Mouse (Mus musculus): ENCODE results near the gene Aadac.

Aadac gene

DNA sequence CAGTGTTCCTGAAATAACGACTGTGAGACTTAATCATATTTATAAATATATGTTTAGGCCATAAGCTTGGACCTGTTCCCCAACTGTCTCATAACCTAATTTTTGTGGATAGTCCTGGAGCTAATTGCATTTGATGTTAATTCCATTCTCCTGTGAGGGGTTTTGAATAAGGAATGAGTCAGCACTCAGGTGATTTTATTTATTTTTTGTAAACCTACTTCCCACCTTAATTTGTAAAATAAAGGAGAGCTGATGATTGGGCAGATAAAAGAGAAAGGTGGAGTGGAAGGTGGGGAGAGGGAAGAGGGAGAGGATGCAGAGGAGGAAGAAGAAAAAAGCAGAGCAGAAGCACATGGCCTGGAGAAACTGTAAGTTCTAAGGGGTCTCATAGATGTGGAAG is at the start of gene Aadac:
TSS of gene Aadac (plus strand) at position 301 of the 400 bp plus-strand sequence.
- DNase-seq (ENCODE audit: inconsistent ontology term), result no peak

DNA sequence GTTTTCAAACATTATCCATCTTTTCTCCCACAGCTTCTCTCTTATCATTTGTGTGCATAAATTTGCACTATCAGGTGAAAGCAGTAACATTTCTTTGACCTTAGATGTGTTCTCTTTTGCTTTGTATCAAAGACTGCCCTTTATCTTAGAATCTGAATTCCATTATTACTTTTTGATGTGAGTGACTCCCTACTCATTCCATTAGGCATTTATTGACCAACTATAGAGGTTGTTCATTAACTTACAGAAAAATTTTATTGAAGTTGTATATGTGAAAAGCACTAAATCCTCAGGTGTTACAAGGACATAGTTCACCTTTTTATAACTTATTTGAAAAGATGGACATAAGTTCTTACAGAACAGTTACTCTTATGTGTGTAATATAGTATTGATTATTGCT is 21.9 kb upstream of the Aadac start:
- no peak for DNase-seq (ENCODE audit: inconsistent ontology term)

DNA sequence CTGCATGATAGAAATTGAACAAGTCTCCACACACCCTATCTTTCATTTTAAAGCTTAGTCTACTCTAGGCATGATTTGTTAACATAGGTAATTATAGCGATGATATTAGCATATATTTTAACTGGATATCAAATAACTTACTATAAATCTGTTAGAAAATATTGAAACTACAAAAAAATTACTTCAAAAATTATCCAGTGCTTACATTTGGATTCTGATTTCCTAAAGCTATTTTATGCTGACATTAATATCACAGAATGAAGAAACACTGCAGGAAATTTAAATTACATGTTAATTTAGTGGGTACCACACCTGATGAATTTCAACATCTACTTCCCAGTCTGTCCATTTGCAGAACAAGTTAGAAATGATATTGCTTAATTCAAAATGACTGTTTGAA is 19.1 kb upstream of the Aadac start, which contains the start of gene Aadacl2:
TSS of gene Aadacl2 (plus strand) at position 301 of the 400 bp plus-strand sequence.
- no peak for DNase-seq (ENCODE audit: inconsistent ontology term)

DNA sequence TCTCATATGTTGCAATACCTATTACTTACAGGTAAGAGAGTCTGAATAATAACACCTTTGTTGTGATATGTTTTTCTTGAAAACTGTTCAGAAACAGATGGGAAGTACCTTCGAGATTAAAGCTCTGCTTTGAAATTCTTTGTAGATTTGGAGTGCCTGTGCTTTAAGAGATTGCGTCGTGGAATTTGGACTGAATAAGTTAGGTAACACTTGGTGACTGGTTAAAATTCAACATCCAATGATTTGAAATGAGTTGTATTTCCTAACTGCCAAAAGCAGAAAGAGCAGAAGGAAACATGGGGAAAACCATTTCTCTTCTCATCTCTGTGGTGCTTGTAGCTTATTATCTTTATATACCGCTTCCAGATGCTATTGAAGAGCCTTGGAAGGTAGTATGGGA is 6.0 kb downstream of the Aadac start:
- no peak for DNase-seq (ENCODE audit: inconsistent ontology term)

DNA sequence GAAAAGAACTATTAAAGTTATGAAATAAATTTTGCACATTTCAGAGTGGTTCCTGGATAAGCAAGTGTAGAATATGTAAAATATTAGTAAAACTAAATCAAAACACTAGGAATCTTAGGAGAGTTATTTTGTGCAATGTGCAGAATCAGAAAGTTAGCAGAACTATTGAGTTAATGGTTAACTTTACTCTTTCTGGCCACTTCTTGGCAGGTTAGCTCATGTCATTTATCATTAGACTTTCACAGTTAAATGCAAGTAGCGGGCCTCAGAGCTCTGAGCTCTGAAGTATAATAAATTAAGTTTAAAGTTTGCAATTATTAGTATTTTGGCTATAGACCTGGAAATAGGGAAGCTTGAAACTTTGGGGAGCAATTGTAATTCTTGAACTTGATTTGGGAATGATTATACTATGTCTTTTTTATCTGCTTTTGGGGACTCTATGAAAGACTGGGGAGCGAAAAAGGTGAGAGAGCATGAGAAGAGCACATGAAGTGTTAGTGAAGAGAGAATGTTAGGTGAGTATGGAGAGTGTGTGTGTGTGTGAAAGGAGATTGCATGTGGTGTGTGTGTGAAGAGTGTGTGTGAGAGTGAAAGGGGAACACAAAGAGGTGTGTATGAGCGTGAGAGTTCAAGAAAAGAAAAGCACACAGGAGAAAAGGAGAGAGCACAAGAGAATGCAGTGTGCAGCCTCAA is 20.9 kb downstream of the Aadac start:
- no peak for DNase-seq (ENCODE audit: inconsistent ontology term)

DNA sequence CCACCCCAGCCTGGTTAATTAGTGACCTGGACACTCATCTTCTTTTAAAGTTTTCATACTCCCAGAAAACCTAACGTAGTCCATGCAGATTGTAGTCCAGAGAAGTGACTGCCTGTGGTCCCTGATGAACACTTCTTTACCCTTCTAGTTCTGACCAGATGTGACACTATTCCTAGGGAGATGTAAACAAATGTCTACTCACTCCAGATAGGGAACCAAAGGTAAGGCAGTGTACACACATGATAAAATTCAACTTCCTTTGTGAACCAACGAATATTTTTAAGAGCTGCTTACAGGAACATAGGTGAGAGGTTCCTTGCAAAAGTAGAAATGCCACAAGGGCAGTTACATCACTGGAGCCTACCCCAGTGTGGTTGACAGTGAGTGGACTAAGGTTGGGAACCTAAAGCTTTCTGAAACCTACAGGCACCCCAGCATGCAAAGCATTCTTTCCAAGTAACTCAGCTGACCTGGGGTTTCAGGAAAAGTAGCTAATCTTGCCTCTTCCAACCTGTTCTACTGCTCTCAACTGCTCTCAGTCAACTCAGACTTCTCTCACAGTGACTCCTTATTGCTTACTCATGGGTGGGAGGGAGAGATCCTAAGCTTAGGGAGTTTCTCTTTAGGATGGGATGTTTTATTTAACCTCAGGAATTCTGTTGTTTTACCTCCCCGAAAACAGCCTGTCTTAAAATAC is 27.9 kb downstream of the Aadac start:
- no peak for DNase-seq (ENCODE audit: inconsistent ontology term)

DNA sequence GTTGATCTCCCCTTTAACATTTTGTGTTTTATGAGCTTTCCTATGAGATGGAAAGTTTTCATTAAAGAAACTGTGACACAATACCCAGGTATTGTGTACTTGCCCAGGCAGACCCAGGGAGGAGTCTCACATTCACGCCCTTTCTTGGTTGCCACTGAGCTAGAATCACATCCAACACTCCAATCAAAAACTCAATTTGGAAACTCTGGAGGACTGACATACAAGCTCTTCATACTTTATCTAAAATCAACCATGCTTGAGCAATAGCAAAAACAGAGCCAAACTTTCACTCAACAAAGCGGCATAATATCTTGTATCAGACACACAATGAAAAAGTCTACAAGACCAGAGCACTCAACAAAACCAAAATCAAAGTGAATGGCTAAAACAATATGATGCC is 28.4 kb downstream of the Aadac start:
- no peak for DNase-seq (ENCODE audit: inconsistent ontology term)

DNA sequence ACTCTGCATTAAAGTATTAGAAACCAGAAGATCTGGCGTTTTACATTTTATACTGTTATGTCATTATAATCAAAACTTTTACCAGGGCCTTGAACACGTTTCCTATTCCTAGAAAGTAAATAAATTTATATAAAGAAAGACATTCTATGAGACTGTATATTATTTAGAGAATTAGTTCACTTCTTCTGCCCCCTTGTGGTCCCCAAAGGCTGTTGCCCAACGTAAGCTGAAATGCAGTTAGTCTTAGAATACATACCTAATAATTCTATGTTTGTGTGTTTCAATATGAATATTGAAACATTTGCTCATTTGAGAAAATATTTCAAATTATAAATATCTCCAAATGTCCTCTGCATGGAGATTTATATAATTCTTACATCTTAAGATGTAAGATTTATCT is 30.9 kb downstream of the Aadac start:
- no peak for DNase-seq (ENCODE audit: inconsistent ontology term)

DNA sequence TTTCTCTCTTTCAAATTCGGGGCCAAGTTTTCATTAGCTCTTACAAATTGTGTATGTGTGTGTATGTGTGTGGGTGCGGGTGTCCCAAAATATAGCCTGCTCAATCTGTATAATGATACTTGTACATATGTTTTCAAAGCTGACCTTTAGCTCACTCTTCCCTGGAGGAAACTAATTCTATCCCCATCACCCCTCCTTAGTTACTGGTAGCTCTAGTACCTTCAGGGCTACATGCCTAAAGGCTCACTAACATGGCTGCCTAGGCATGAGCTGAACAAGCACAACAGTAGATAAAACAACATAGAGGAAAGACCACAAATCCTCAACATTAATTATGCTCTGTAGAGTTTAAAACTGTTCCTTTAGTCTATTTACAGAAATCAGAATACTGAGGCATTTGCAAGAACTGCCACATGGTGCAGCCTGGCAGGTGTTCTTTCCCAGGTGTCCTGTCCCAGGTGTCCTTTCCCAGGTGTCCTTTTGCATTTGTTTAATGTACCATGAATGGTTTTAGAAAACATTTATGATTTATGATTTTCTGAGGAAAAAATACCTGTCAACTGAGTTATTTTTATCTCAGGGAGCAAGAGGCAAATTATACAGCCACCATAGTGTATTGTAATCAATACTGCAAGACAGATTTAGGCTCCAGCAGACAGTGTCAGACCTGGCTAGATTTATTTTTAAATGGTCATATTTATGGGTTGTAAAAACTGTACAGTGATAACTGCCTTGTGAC is 31.7 kb downstream of the Aadac start:
- DNase-seq (ENCODE audit: inconsistent ontology term), result no peak

DNA sequence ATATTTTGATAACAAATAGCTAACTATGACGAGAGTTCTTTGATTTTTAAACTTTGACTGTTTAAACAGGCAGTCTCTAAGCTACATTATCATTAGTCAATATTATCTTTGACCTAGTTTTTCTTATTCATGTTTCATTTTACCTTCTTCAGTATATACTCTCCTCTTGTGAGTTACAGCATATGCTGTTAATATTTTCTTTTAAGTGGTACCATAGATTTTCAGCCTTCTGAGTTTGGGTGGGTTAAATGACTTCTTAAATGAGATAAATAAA is 32.2 kb downstream of the Aadac start:
- no peak for DNase-seq (ENCODE audit: inconsistent ontology term)

DNA sequence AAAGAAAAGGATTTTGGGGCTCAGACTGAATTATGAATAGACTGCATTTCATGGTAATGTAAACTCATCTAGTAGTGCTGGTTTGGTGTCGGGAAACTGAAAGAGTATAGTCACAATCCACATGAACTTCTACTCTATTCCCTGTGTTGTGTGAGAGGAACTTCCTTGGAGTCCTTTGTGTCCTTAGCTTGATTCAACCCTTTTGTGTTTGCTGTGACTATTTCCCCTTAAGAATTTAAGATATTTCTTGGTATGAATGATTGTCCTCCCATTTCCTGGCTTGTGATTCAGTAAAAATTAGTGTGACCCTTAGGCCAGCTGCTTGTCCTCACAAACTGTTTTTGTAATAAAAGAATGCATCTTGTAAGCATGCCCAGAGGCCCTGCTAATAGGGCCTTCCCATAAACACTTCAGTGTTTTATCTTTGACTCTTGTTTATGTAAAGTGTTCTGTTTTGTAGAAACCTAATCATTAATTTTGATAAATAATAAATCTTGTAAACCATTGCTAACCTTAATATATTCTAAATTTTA is 53.4 kb downstream of the Aadac start:
- peak; percentile 60 for DNase-seq (ENCODE audit: inconsistent ontology term)

DNA sequence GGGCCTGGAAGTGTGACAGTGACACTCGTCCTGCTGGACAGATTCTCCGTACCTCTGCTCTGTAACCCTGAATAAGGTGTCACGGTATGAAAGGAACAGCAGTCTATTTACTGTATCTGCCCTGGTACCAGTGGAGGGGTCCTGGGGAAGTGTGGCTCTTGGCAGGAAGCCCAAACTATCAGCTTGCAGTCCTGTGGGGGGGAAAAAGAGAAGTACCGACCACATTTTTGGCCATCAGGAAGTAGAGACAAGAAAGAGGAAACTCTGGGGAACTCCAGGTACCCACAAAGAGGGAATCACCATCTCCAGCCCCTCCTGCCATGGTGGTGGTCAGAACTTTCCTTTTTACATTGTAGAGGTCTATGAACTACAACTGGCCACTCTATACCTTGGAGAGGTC is 55.1 kb downstream of the Aadac start:
- DNase-seq (ENCODE audit: inconsistent ontology term), result no peak

DNA sequence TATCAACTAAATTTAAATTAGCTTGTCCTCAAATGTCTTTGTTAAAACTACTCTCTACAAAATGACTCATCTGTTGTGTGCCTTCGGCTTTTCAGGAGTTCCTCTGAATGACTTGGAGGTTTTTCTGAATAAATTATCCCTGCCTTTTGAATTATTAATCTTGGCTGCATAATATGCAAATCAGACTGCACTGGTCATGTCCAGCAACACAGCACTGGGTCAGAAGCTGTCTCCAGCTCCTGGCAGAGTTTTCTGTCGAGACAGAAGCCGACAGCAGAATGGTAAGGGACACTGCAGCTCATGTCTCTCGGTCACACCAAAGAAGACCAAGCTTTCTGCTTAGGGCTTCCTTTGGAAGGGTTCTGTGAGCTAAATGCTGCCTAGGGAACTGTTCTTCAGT is 56.1 kb downstream of the Aadac start, which contains the start of gene Sucnr1:
TSS of gene Sucnr1 (plus strand) at position 222 of the 400 bp plus-strand sequence.
- DNase-seq (ENCODE audit: inconsistent ontology term), result peak; percentile 55

DNA sequence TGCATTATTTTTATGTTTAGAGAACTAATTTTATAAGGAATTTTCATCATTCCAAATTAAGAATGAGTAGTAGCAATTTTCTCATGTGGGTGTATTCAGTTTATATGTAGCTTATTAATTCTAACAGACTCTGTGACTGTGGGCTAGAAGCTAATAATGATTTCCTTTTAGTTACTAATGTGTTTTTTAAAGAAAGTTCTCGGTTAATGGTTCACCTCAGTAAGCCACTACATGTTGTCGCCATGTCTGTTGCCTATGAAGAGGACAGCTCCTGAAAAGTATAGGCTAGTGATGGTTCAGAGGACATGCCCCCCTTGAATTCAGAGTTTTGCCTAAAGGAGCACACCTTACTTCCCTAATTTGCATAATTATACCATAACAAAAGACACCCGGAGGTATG is 57.2 kb downstream of the Aadac start:
- DNase-seq (ENCODE audit: inconsistent ontology term), result no peak

DNA sequence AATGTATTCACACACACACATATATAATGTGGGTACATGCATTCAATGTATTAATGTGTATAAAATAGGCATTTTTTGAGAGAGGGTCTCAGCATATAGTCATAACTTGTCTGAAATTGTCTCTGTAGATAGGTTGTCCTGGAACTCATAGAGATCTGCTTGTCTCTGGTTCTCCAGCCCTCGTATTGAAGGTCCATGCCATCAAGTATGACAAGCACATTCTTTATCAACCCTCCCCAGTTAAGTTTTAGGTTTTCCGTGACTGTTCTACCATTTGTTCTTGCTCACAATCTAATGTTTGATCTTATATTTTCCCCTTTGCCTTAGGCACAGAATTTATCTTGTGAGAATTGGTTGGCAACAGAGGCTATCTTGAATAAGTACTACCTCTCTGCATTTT is 60.2 kb downstream of the Aadac start:
- no peak for DNase-seq (ENCODE audit: inconsistent ontology term)

Measured in Muller cell, postnatal 12 days (primary cell).